Mouse (Mus musculus) midbrain, embryonic 16.5 days (tissue): ENCODE results near the gene Mtmr4. TPM values are rescaled to one million over a fixed set of nuclear protein-coding genes. Genes with fewer than 3 reads are reported as not detected.

ENCODE experiments used
- ATAC-seq: fragments of 200-750 bp; cut with Nextera tagmentation; 2 replicates; pipeline ENCODE4 v1.8.0; 2017; ENCODE audit warnings: moderate TSS enrichment
- H3K27ac ChIP-seq: fragments of 300-500 bp; sonication (generic); 2 replicates; pipeline ENCODE4 v1.5.1; 2014; ENCODE audit warnings: mild to moderate bottlenecking, low read length, mixed read lengths
- H3K27me3 ChIP-seq: fragments of 300-500 bp; sonication (generic); 2 replicates; pipeline ENCODE4 v1.6.1; 2014; ENCODE audit warnings: low read depth, low read length, mixed read lengths; ENCODE audit not compliant: control insufficient read depth, insufficient read depth
- H3K36me3 ChIP-seq: fragments of 300-500 bp; sonication (generic); 2 replicates; pipeline ENCODE4 v1.6.1; 2014; ENCODE audit warnings: mild to moderate bottlenecking, low read length, moderate library complexity, mixed read lengths; ENCODE audit not compliant: control insufficient read depth, insufficient read depth
- H3K4me1 ChIP-seq: fragments of 300-500 bp; sonication (generic); 2 replicates; pipeline ENCODE4 v1.6.1; 2014; ENCODE audit warnings: mild to moderate bottlenecking, low read length, mixed read lengths; ENCODE audit not compliant: control insufficient read depth, insufficient read depth
- H3K4me2 ChIP-seq: fragments of 300-500 bp; sonication (generic); 2 replicates; pipeline ENCODE4 v1.6.1; 2014; ENCODE audit warnings: mild to moderate bottlenecking, low read length, mixed read lengths
- H3K4me3 ChIP-seq: fragments of 300-500 bp; sonication (generic); 2 replicates; pipeline ENCODE4 v1.5.1; 2014; ENCODE audit warnings: low read depth, mild to moderate bottlenecking, low read length, moderate library complexity, mixed read lengths
- H3K9ac ChIP-seq: fragments of 300-500 bp; sonication (generic); 2 replicates; pipeline ENCODE4 v1.6.1; 2014; ENCODE audit warnings: low read depth, low read length, mixed read lengths
- H3K9me3 ChIP-seq: fragments of 300-500 bp; sonication (generic); replicated peaks from 2 replicates; pipeline ENCODE4 v1.6.1; 2014; ENCODE audit warnings: mild to moderate bottlenecking, low read length, mixed read lengths; ENCODE audit not compliant: control insufficient read depth, poor library complexity, severe bottlenecking
- WGBS: fragments of 180-500 bp; shearing (Covaris S2); extraction: QIAGEN DNeasy Blood & Tissue Kit; methylation state at CpG from one replicate; pipeline ENCODE4 v1.1.7; 2014; 5-methylcytosine and 5-hydroxymethylcytosine counted together
- polyA plus RNA-seq: library from polyadenylated mRNA; unstranded; fragments of >200 nt; fragmentation: Nextera tagmentation; extraction: Ambion mirVana; gene quantifications from 2 replicates; pipeline ENCODE4 v1.2.1, GENCODE M21; 2015

Gene Mtmr4
- polyA plus RNA-seq, 1 experiment from 2014 or later = 54.5 TPM

GRCm38 (mm10) chr11:87580543-87581085, 11.3 kb upstream of the Mtmr4 start:
- H3K9me3 ChIP-seq = no peaks in the 10 kb centered on the region

DNA sequence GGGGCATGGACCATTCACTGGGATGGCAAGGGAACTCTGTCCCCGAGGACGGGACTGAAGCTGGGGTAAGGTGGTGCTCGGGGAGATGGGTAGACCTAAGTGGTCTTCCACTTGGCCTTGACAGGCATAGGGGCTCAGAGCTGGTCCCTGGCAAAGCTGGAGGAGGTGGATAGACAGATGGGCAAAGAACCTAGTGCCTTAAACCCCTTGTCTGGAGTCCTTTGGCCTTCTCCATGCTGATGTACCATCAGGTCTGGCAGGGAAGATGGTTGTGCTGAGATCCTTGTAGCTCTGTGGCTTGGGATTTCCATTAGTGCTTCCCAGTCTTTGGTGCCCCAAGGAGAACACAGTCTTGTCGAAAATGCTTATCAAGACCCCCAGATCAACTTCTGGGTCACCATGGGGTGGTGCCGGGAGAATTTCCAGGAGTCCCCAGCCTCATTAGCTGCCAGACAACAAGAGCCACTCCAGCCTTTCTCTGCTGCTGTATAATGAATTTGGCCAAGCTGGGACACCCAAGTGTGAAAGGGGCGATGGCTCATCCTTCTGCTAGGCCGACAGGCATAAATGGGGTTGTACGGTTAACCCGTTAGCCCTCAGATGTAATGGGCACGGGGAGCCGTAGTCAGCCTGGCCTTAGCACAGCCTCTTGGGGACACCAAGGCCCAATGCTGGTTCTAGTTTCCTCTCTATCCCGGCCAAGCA, 10.6 kb upstream of the Mtmr4 start:
- H3K27ac ChIP-seq = no peak overlapping the region
- no peak overlapping the region for H3K9ac ChIP-seq
- H3K4me3 ChIP-seq = no peak overlapping the region
- no peaks in the 10 kb centered on the region for H3K27me3 ChIP-seq
- no peaks in the 10 kb centered on the region for H3K9me3 ChIP-seq
- no peaks in the 10 kb centered on the region for H3K36me3 ChIP-seq
- peaks cover 12% of the 10 kb centered on the region for H3K4me1 ChIP-seq
- H3K4me2 ChIP-seq = no peak overlapping the region
- WGBS = 90% methylated on average over 12 of the region's 12 CpGs
- ATAC-seq = no peak

More at GRCm38 (mm10) chr11:87580543-87581085, 11.3 kb upstream of the Mtmr4 start:
- Histone ChIP-seq H3K4me3 (no peak overlapping the region), H3K36me3 (no peaks in the 10 kb centered on the region), H3K27ac (no peak overlapping the region), H3K4me2 (no peak overlapping the region), H3K27me3 (no peaks in the 10 kb centered on the region), H3K9ac (no peak overlapping the region), H3K4me1 (peaks cover 12% of the 10 kb centered on the region)
- ATAC-seq = no peak
- 43% methylated on average over 9 of the region's 10 CpGs for WGBS

DNA sequence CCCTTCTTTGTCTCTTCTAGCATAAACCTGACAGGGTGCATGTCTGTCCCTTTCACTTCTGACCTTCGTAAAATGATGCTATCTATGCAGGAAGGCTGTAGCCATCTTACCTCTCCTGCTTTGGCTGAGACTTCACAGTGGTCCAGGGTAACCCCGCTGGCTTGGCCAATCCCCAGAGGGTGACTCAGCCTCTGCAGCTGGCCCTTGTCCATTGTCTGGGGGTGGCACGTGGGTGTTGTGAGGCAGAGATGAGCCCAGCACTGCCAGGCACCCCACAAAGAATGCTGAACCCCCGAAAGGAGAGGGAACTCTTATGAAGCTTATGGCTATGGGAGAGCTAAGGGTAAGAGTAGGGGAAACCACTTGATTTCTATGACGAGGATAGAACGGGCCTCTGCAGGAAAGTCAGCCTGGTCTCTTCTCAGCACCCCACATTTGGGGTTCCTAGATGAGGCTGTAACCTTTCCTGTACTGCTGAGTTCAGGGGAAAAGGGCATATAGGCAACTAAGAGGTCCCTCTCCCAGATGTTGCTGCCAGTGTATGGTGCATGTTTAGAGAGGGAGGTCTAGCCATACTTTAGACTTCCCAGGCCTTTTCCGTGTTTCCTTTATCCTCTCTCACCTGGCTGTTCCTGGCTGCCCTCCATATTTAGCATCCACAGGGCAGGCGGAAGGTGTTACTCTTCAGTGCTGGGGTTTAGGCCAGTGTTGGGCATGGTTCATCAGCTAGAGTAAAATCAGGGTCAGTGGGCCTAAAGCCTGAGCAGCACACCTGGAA, 9.8 kb upstream of the Mtmr4 start:
- Histone ChIP-seq H3K4me1 (peaks cover 12% of the 10 kb centered on the region), H3K4me3 (no peak overlapping the region), H3K9me3 (no peaks in the 10 kb centered on the region), H3K4me2 (no peak overlapping the region), H3K27me3 (no peaks in the 10 kb centered on the region), H3K9ac (no peak overlapping the region), H3K36me3 (no peaks in the 10 kb centered on the region), H3K27ac (no peak overlapping the region)
- WGBS = 87% methylated on average over 8 of the region's 8 CpGs
- ATAC-seq = no peak

GRCm38 (mm10) chr11:87583291-87584034, 8.5 kb upstream of the Mtmr4 start:
- no peak overlapping the region for H3K4me2 ChIP-seq
- no peak overlapping the region for H3K4me3 ChIP-seq
- H3K27me3 ChIP-seq = no peaks in the 10 kb centered on the region
- no peak overlapping the region for H3K27ac ChIP-seq
- no peaks in the 10 kb centered on the region for H3K9me3 ChIP-seq
- no peak overlapping the region for H3K9ac ChIP-seq
- ATAC-seq = no peak
- WGBS = 86% methylated on average over 6 of the region's 6 CpGs
- peaks cover 3% of the 10 kb centered on the region; the same call in 1 of the 2 replicates for H3K4me1 ChIP-seq
- no peaks in the 10 kb centered on the region for H3K36me3 ChIP-seq

DNA sequence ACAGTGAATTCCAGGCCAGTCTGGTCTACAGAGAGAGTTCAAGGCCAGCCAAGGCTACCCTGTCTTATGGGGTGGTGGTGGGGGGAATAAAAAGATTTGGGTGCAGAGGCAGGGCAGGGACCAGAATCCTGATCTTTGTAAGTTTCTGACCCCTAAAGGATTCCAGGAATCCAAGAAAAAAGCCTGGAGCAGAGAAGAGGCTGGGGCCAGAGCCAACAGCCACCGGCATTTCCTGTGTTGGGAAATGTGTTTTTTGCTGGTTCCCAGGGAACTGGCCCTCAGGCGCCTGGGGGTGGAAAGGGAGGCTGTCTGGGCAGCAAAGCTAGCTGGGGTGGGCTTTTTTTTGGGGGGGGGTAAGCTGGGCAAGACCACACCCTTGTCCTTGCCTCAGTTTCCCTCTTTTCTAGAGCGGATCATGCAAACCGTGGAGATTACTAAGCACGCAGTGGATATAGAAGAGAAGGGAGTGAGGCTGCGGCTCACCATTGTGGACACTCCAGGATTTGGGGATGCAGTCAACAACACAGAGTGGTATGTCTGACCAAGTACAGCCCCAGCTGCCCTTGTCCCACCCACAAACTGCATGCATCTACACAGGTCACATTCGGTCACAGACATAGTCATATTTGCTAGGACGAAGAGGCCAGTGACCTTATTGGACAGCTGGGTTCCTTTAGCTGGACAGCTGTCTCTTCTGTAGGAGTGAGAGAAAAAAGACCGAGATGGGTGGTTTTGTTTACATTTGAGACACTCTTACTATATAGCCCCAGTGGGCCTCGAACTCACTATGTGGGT, 7.1 kb upstream of the Mtmr4 start:
- Histone ChIP-seq H3K4me2 (no peak overlapping the region), H3K27ac (no peak overlapping the region), H3K36me3 (no peaks in the 10 kb centered on the region), H3K4me3 (no peak overlapping the region), H3K4me1 (peaks cover 2% of the 10 kb centered on the region; the same call in 1 of the 2 replicates), H3K9me3 (no peaks in the 10 kb centered on the region), H3K27me3 (no peaks in the 10 kb centered on the region), H3K9ac (no peak overlapping the region)
- no peak for ATAC-seq
- 86% methylated on average over 10 of the region's 10 CpGs for WGBS

- Histone ChIP-seq H3K4me2 (no peak overlapping the region), H3K4me1 (peaks cover 10% of the 10 kb centered on the region), H3K27me3 (no peaks in the 10 kb centered on the region), H3K4me3 (no peak overlapping the region), H3K36me3 (no peaks in the 10 kb centered on the region), H3K27ac (no peak overlapping the region), H3K9me3 (no peaks in the 10 kb centered on the region), H3K9ac (no peak overlapping the region)
- ATAC-seq = no peak
- 94% methylated on average over 5 of the region's 5 CpGs for WGBS
Measured at GRCm38 (mm10) chr11:87587211-87587874, 4.6 kb upstream of the Mtmr4 start.

DNA sequence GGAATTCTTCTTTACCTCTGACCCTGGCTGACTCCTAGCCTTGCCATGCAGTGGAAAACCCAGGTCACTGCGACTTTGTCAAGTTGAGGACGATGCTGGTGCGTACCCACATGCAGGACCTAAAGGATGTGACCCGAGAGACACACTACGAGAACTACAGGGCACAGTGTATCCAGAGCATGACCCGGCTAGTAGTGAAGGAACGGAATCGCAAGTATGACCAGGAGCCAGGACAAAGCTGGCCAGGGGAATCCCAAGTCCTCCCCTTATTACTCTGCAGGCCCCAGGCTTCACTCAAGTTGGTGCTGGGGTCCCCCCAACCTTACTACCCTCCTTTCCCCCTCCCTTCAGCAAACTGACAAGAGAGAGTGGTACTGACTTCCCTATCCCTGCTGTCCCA, 2.4 kb upstream of the Mtmr4 start:
- no peaks in the 10 kb centered on the region for H3K27me3 ChIP-seq
- no peaks in the 10 kb centered on the region for H3K36me3 ChIP-seq
- H3K9ac ChIP-seq = no peak overlapping the region
- no peak overlapping the region for H3K4me2 ChIP-seq
- no peak for ATAC-seq
- 91% methylated on average over 8 of the region's 8 CpGs for WGBS
- H3K4me1 ChIP-seq = peaks cover 21% of the 10 kb centered on the region
- H3K27ac ChIP-seq = no peak overlapping the region
- no peak overlapping the region for H3K4me3 ChIP-seq
- no peaks in the 10 kb centered on the region for H3K9me3 ChIP-seq
